Mouse (Mus musculus) liver, embryonic 14.5 days (tissue): ENCODE data around the gene Tmem219. TPM values are rescaled to one million over a fixed set of nuclear protein-coding genes. Genes with fewer than 3 reads are reported as not detected.

Experiments
- ATAC-seq: fragments of 200-750 bp; cut with Nextera tagmentation; 2 replicates; pipeline ENCODE4 v1.8.0; 2017; ENCODE audit warnings: moderate number of reproducible peaks, mild to moderate bottlenecking, moderate library complexity; ENCODE audit not compliant: insufficient read depth
- DNase-seq, 3 experiments: peaks; one replicate each; pipeline ENCODE4 v3.0.0-alpha.2; 2012 to 2013; ENCODE audit warnings: low read depth in 3 of 3, low spot score in 3 of 3
- H3K27ac ChIP-seq: fragments of 300-500 bp; sonication (generic); 2 replicates; pipeline ENCODE4 v1.5.1; 2014; ENCODE audit warnings: moderate library complexity, mild to moderate bottlenecking, control low read depth, inconsistent platforms
- H3K27me3 ChIP-seq: fragments of 300-500 bp; sonication (generic); 2 replicates; pipeline ENCODE4 v1.6.1; 2014; ENCODE audit warnings: mild to moderate bottlenecking, low read length, moderate library complexity; ENCODE audit not compliant: control insufficient read depth, insufficient read depth
- H3K36me3 ChIP-seq: fragments of 300-500 bp; sonication (generic); replicated peaks from 2 replicates; pipeline ENCODE4 v1.6.1; 2014; ENCODE audit warnings: low read depth; ENCODE audit not compliant: control insufficient read depth, insufficient read depth
- H3K4me1 ChIP-seq, 2 experiments: fragments of 200-500 bp in 1 of 2; fragments of 300-500 bp in 1 of 2; sonication (generic) in 1 of 2; replicated peaks; 2 replicates each; pipeline ENCODE4 v1.6.1; 2012 to 2014; ENCODE audit warnings: antibody characterized with exemption in 1 of 2, inconsistent platforms in 1 of 2, low read length in 1 of 2; ENCODE audit not compliant: control insufficient read depth in 2 of 2, insufficient read depth in 2 of 2
- H3K4me2 ChIP-seq: fragments of 300-500 bp; sonication (generic); 2 replicates; pipeline ENCODE4 v1.6.1; 2014; ENCODE audit warnings: low read depth, mild to moderate bottlenecking, control low read depth, moderate library complexity
- H3K4me3 ChIP-seq, 2 experiments: fragments of 200-500 bp in 1 of 2; fragments of 300-500 bp in 1 of 2; sonication (generic) in 1 of 2; 2 replicates each; pipeline ENCODE4 v1.5.1; 2012 to 2014; ENCODE audit warnings: low read depth in 2 of 2, low read length in 2 of 2, mild to moderate bottlenecking in 2 of 2, control low read depth in 1 of 2, inconsistent platforms in 1 of 2, moderate library complexity in 1 of 2; ENCODE audit not compliant: insufficient read depth in 1 of 2
- H3K9ac ChIP-seq: fragments of 300-500 bp; sonication (generic); replicated peaks from 2 replicates; pipeline ENCODE4 v1.6.1; 2014; ENCODE audit warnings: mild to moderate bottlenecking, control low read depth, moderate library complexity
- H3K9me3 ChIP-seq: fragments of 300-500 bp; sonication (generic); 2 replicates; pipeline ENCODE4 v1.6.1; 2016; ENCODE audit warnings: low read length, mixed read lengths; ENCODE audit not compliant: control insufficient read depth
- CTCF ChIP-seq: IDR thresholded peaks from 2 replicates; pipeline ENCODE4 v1.5.1; 2016; ENCODE audit warnings: antibody characterized with exemption, low read depth, control low read depth
- EP300 ChIP-seq: IDR thresholded peaks from 2 replicates; pipeline ENCODE4 v1.6.1; 2016; ENCODE audit warnings: antibody characterized with exemption, low read depth
- WGBS: fragments of 180-500 bp; shearing (Covaris S2); extraction: QIAGEN DNeasy Blood & Tissue Kit; methylation state at CpG from one replicate; pipeline ENCODE4 v1.1.7; 2014; ENCODE audit not compliant: insufficient replicate concordance; 5-methylcytosine and 5-hydroxymethylcytosine counted together
- polyA plus RNA-seq, 2 experiments: library from polyadenylated mRNA; depleted of rRNA in 1 of 2; stranded (reverse) in 1 of 2; unstranded in 1 of 2; fragments of >200 nt; fragmentation: Nextera tagmentation in 1 of 2; extraction: Ambion mirVana in 1 of 2; gene quantifications; 2 replicates each; pipeline versions ENCODE4 v1.2.1 to v1.2.3; 2012 to 2014

The Tmem219 gene
- polyA plus RNA-seq, 2 experiments, result 10.8 to 17.1 TPM

GRCm38 (mm10) chr7:126950647-126951615, 28.2 kb upstream of the Tmem219 start:
- Histone ChIP-seq H3K4me2 (no peak overlapping the region), H3K27ac (no peak overlapping the region), H3K4me3 (no peak overlapping the region), H3K27me3 (peaks cover 18% of the 10 kb centered on the region), H3K9me3 (no peaks in the 10 kb centered on the region), H3K36me3 (no peaks in the 10 kb centered on the region), H3K4me1 (no peaks in the 10 kb centered on the region; a peak in 1 of 4 replicates), H3K9ac (no peak overlapping the region)
- DNase-seq, result no peak
- ATAC-seq, result no peak
- 10% methylated on average over 26 of the region's 26 CpGs for WGBS
- no peak for TF ChIP-seq CTCF
- no peak for TF ChIP-seq EP300

GRCm38 (mm10) chr7:126949793-126950646, 27.3 kb upstream of the Tmem219 start, which contains the start of gene Sez6l2:
Gene Sez6l2 (plus strand): TSS chr7:126950563.
- TF ChIP-seq CTCF (0 out of 2 replicates have a peak, but pooled peaks have one; percentile 1), EP300 (no peak)
- H3K27ac ChIP-seq, result no peak within 1 kb of the TSS
- peak within 1 kb of the TSS in 1 of 2 experiments; percentile 44; a peak in 3 of 4 replicates for H3K4me3 ChIP-seq
- H3K4me1 ChIP-seq, result no peaks in the 10 kb centered on the region; a peak in 1 of 4 replicates
- H3K4me2 ChIP-seq, result peak within 1 kb of the TSS; percentile 76
- H3K36me3 ChIP-seq, result no peaks in the 10 kb centered on the region
- 0 out of 2 replicates have a peak within 1 kb of the TSS, but pooled peaks have one; percentile 18 for H3K9ac ChIP-seq
- 1% methylated on average over 42 of the region's 42 CpGs for WGBS
- peak; percentile 77 for ATAC-seq
- DNase-seq, result peak; percentile 64 to 68 (median 64)
- no peaks in the 10 kb centered on the region for H3K9me3 ChIP-seq
- peaks cover 18% of the 10 kb centered on the region for H3K27me3 ChIP-seq

GRCm38 (mm10) chr7:126949403-126949792, 26.7 kb upstream of the Tmem219 start, which contains the start of gene Asphd1:
Gene Asphd1 (minus strand): TSS chr7:126949582.
- H3K4me1 ChIP-seq, result no peaks in the 10 kb centered on the region; a peak in 1 of 4 replicates
- 2% methylated on average over 21 of the region's 21 CpGs for WGBS
- H3K4me2 ChIP-seq, result peak within 1 kb of the TSS; percentile 76
- no peaks in the 10 kb centered on the region for H3K9me3 ChIP-seq
- no peak for TF ChIP-seq EP300
- TF ChIP-seq CTCF, result no peak
- no peak for DNase-seq
- peaks cover 18% of the 10 kb centered on the region for H3K27me3 ChIP-seq
- no peak for ATAC-seq
- H3K27ac ChIP-seq, result no peak within 1 kb of the TSS
- H3K9ac ChIP-seq, result 0 out of 2 replicates have a peak within 1 kb of the TSS, but pooled peaks have one; percentile 18
- peak within 1 kb of the TSS in 1 of 2 experiments; percentile 44; a peak in 3 of 4 replicates for H3K4me3 ChIP-seq
- no peaks in the 10 kb centered on the region for H3K36me3 ChIP-seq

GRCm38 (mm10) chr7:126948626-126949025, 25.9 kb upstream of the Tmem219 start:
- ATAC-seq (no peak), DNase-seq (no peak)
- 66% methylated on average over 10 of the region's 10 CpGs for WGBS
- no peaks in the 10 kb centered on the region for H3K9me3 ChIP-seq
- no peak overlapping the region for H3K4me3 ChIP-seq
- no peak overlapping the region for H3K27ac ChIP-seq
- TF ChIP-seq CTCF, result no peak
- TF ChIP-seq EP300, result no peak
- H3K4me2 ChIP-seq, result no peak overlapping the region
- no peak overlapping the region for H3K9ac ChIP-seq
- H3K36me3 ChIP-seq, result no peaks in the 10 kb centered on the region
- no peaks in the 10 kb centered on the region; a peak in 1 of 4 replicates for H3K4me1 ChIP-seq
- peaks cover 18% of the 10 kb centered on the region for H3K27me3 ChIP-seq
